Mouse (Mus musculus) forebrain, embryonic 14.5 days (tissue): Measurements from ENCODE around the gene Gm45837. TPM values are rescaled to one million over a fixed set of nuclear protein-coding genes. Genes with fewer than 3 reads are reported as not detected.
A peak's percentile ranks its signal among the peaks of the same experiment; 100 is the strongest.

Experiments used
- ATAC-seq: fragments of 200-750 bp; cut with Nextera tagmentation; 2 replicates; pipeline ENCODE4 v1.8.0; 2017; ENCODE audit warnings: mild to moderate bottlenecking, moderate library complexity
- DNase-seq: peaks from one replicate; pipeline ENCODE4 v3.0.0-alpha.2; 2015; ENCODE audit warnings: low spot score
- H3K27ac ChIP-seq: fragments of 300-500 bp; sonication (generic); 2 replicates; pipeline ENCODE4 v1.5.1; 2014; ENCODE audit warnings: low read depth, mild to moderate bottlenecking, control low read depth, low read length, moderate library complexity
- H3K27me3 ChIP-seq: fragments of 300-500 bp; sonication (generic); replicated peaks from 2 replicates; pipeline ENCODE4 v1.6.1; 2014; ENCODE audit warnings: low read length, control low read depth, mixed read lengths; ENCODE audit not compliant: control insufficient read depth, insufficient read depth
- H3K36me3 ChIP-seq: fragments of 300-500 bp; sonication (generic); 2 replicates; pipeline ENCODE4 v1.6.1; 2014; ENCODE audit warnings: low read length, control low read depth; ENCODE audit not compliant: control insufficient read depth, insufficient read depth
- H3K4me1 ChIP-seq: fragments of 300-500 bp; sonication (generic); 2 replicates; pipeline ENCODE4 v1.6.1; 2014; ENCODE audit warnings: antibody characterized with exemption, low read length, control low read depth; ENCODE audit not compliant: control insufficient read depth, insufficient read depth
- H3K4me2 ChIP-seq: fragments of 300-500 bp; sonication (generic); 2 replicates; pipeline ENCODE4 v1.6.1; 2014; ENCODE audit warnings: mild to moderate bottlenecking, control low read depth, low read length
- H3K4me3 ChIP-seq: fragments of 300-500 bp; sonication (generic); 2 replicates; pipeline ENCODE4 v1.5.1; 2014; ENCODE audit warnings: low read depth, low read length, control low read depth
- H3K9ac ChIP-seq: fragments of 300-500 bp; sonication (generic); 2 replicates; pipeline ENCODE4 v1.6.1; 2014; ENCODE audit warnings: mild to moderate bottlenecking, low read length, control low read depth, moderate library complexity
- H3K9me3 ChIP-seq: fragments of 300-500 bp; sonication (generic); replicated peaks from 2 replicates; pipeline ENCODE4 v1.6.1; 2016; ENCODE audit warnings: low read length, control low read depth, mixed read lengths; ENCODE audit not compliant: control insufficient read depth
- WGBS: fragments of 180-500 bp; shearing (Covaris S2); extraction: QIAGEN DNeasy Blood & Tissue Kit; methylation state at CpG from one replicate; pipeline ENCODE4 v1.1.7; 2014; 5-methylcytosine and 5-hydroxymethylcytosine counted together
- polyA plus RNA-seq: library from polyadenylated mRNA; unstranded; fragments of >200 nt; fragmentation: Nextera tagmentation; extraction: Ambion mirVana; gene quantifications from 2 replicates; pipeline ENCODE4 v1.2.1, GENCODE M21; 2014

Gene Gm45837
- polyA plus RNA-seq, 1 experiment from 2014 or later = not detected

GRCm38 (mm10) chr7:101421529-101421928, 10.8 kb downstream of the Gm45837 start, which contains the start of gene Pde2a:
Pde2a (plus strand) TSS chr7:101421691.
- DNase-seq (peak; percentile 80), ATAC-seq (peak; percentile 77)
- 4% methylated on average over 6 of the region's 6 CpGs for WGBS
- 0 out of 2 replicates have a peak, but pooled peaks cover 3% of the 10 kb centered on the region for H3K27me3 ChIP-seq
- peaks cover 9% of the 10 kb centered on the region; the same call in 1 of the 2 replicates for H3K4me1 ChIP-seq
- peak within 1 kb of the TSS; percentile 46 for H3K4me2 ChIP-seq
- H3K9ac ChIP-seq = peak within 1 kb of the TSS; percentile 45
- H3K9me3 ChIP-seq = no peaks in the 10 kb centered on the region
- H3K36me3 ChIP-seq = no peaks in the 10 kb centered on the region
- peak within 1 kb of the TSS; percentile 28 for H3K4me3 ChIP-seq
- peak within 1 kb of the TSS; percentile 68 for H3K27ac ChIP-seq

DNA sequence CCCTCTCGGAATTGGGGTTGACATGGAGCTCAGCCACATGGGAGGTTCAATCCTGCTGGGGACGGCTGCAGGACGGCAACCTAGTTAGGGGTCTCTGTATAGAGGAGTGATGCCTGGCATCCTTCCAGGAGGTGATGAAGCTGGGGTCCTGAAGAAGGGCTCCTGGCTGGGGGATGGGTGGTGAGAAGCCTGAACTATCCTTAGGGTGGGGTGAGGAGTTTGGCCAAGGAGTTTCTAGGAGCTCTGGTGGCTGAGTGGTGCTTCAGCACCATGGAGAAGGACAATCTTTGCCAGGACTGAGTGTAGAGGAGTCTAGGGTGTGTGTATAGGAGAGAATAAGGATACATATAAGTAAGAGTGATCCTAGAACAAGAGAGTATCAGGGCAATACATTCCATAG, 11.4 kb downstream of the Gm45837 start:
- peak overlapping the region; percentile 28 for H3K4me3 ChIP-seq
- 0 out of 2 replicates have a peak, but pooled peaks cover 3% of the 10 kb centered on the region for H3K27me3 ChIP-seq
- ATAC-seq = peak; percentile 5; the same call in 1 of the 2 replicates
- H3K36me3 ChIP-seq = no peaks in the 10 kb centered on the region
- H3K4me2 ChIP-seq = peak overlapping the region; percentile 46
- H3K9ac ChIP-seq = peak overlapping the region; percentile 45
- no peaks in the 10 kb centered on the region for H3K9me3 ChIP-seq
- peaks cover 9% of the 10 kb centered on the region; the same call in 1 of the 2 replicates for H3K4me1 ChIP-seq
- peak overlapping the region; percentile 68; the same call in 1 of the 2 replicates for H3K27ac ChIP-seq
- no peak for DNase-seq
- WGBS = 7% methylated on average over 3 of the region's 3 CpGs

DNA sequence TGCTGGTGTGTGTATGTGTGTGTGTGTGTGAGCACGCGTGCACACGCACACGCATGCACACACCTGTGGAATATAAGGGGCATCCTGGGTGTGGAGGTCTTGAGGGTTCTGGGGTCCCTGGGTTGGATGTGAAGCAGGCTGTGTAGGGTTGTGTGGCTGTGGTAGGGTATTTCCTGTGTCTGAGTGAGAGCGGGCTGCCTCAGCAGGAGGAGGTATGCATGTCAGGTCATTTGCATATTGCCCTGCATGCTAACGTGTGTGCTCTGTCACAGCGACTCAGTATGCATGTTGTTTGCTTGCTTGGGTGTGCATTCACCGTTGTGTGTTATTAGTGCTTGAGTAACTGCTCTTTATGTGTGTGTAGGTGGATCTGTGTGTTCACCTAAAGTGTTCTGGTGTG, 12.0 kb downstream of the Gm45837 start:
- Histone ChIP-seq H3K4me1 (peaks cover 9% of the 10 kb centered on the region; the same call in 1 of the 2 replicates), H3K36me3 (no peaks in the 10 kb centered on the region), H3K4me2 (peak overlapping the region; percentile 46), H3K9me3 (no peaks in the 10 kb centered on the region), H3K27me3 (0 out of 2 replicates have a peak, but pooled peaks cover 3% of the 10 kb centered on the region), H3K27ac (no peak overlapping the region), H3K9ac (no peak overlapping the region), H3K4me3 (no peak overlapping the region)
- no peak for ATAC-seq
- 75% methylated on average over 8 of the region's 8 CpGs for WGBS
- no peak for DNase-seq

GRCm38 (mm10) chr7:101423970-101424369, 13.3 kb downstream of the Gm45837 start:
- Histone ChIP-seq H3K4me3 (no peak overlapping the region), H3K4me1 (peaks cover 7% of the 10 kb centered on the region; the same call in 1 of the 2 replicates), H3K9ac (no peak overlapping the region), H3K27me3 (0 out of 2 replicates have a peak, but pooled peaks cover 3% of the 10 kb centered on the region), H3K36me3 (no peaks in the 10 kb centered on the region), H3K9me3 (no peaks in the 10 kb centered on the region), H3K4me2 (no peak overlapping the region), H3K27ac (no peak overlapping the region)
- ATAC-seq = peak; percentile 25; the same call in 1 of the 2 replicates
- DNase-seq = peak; percentile 71
- WGBS = 52% methylated on average over 6 of the region's 6 CpGs

DNA sequence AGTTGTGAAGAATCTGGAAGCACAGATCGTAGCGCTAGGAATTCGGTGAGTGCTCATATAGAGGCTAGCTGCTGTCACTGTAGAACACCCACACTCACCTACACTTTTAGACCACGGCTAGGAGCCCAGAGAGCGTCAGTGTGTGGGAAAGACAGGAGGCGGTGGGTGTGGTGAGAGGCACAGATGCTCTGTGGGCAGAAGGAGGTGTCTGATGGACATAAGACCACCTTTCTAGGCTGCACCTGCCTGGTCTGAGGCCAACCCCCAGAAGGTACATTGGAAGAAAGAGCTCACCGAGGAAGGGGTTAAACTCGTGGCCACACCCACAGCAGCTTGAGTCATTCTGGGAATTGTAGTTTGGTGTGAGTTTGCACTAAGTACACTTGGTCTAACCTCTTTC, 16.0 kb downstream of the Gm45837 start:
- 0 out of 2 replicates have a peak, but pooled peaks have one; percentile 8 for ATAC-seq
- no peak overlapping the region for H3K4me3 ChIP-seq
- no peak overlapping the region for H3K9ac ChIP-seq
- no peak overlapping the region for H3K27ac ChIP-seq
- no peaks in the 10 kb centered on the region for H3K36me3 ChIP-seq
- H3K4me2 ChIP-seq = no peak overlapping the region
- WGBS = 70% methylated on average over 8 of the region's 8 CpGs
- H3K27me3 ChIP-seq = no peaks in the 10 kb centered on the region
- H3K4me1 ChIP-seq = peaks cover 4% of the 10 kb centered on the region; the same call in 1 of the 2 replicates
- no peaks in the 10 kb centered on the region for H3K9me3 ChIP-seq
- peak; percentile 38 for DNase-seq

GRCm38 (mm10) chr7:101427736-101428135, 17.1 kb downstream of the Gm45837 start:
- no peak overlapping the region for H3K4me3 ChIP-seq
- ATAC-seq = no peak
- H3K27ac ChIP-seq = no peak overlapping the region
- WGBS = 13% methylated on average over 2 of the region's 2 CpGs
- no peak for DNase-seq
- H3K4me1 ChIP-seq = peaks cover 4% of the 10 kb centered on the region; the same call in 1 of the 2 replicates
- H3K4me2 ChIP-seq = no peak overlapping the region
- H3K36me3 ChIP-seq = no peaks in the 10 kb centered on the region
- H3K27me3 ChIP-seq = no peaks in the 10 kb centered on the region
- H3K9me3 ChIP-seq = no peaks in the 10 kb centered on the region
- no peak overlapping the region for H3K9ac ChIP-seq

GRCm38 (mm10) chr7:101435038-101435437, 24.4 kb downstream of the Gm45837 start:
- peak; percentile 54 for DNase-seq
- H3K27me3 ChIP-seq = no peaks in the 10 kb centered on the region
- 23% methylated on average over 6 of the region's 6 CpGs for WGBS
- no peaks in the 10 kb centered on the region for H3K4me1 ChIP-seq
- peak; percentile 72; the same call in 1 of the 2 replicates for ATAC-seq
- H3K4me2 ChIP-seq = no peak overlapping the region
- H3K4me3 ChIP-seq = no peak overlapping the region
- H3K9ac ChIP-seq = no peak overlapping the region
- no peak overlapping the region for H3K27ac ChIP-seq
- H3K9me3 ChIP-seq = no peaks in the 10 kb centered on the region
- no peaks in the 10 kb centered on the region for H3K36me3 ChIP-seq

GRCm38 (mm10) chr7:101437876-101438275, 27.2 kb downstream of the Gm45837 start:
- H3K4me1 ChIP-seq = no peaks in the 10 kb centered on the region
- no peak for ATAC-seq
- WGBS = 38% methylated on average over 1 of the region's 1 CpGs
- no peak overlapping the region for H3K9ac ChIP-seq
- H3K4me3 ChIP-seq = no peak overlapping the region
- H3K4me2 ChIP-seq = no peak overlapping the region
- H3K27me3 ChIP-seq = no peaks in the 10 kb centered on the region
- H3K27ac ChIP-seq = no peak overlapping the region
- H3K36me3 ChIP-seq = no peaks in the 10 kb centered on the region
- H3K9me3 ChIP-seq = no peaks in the 10 kb centered on the region
- DNase-seq = no peak

DNA sequence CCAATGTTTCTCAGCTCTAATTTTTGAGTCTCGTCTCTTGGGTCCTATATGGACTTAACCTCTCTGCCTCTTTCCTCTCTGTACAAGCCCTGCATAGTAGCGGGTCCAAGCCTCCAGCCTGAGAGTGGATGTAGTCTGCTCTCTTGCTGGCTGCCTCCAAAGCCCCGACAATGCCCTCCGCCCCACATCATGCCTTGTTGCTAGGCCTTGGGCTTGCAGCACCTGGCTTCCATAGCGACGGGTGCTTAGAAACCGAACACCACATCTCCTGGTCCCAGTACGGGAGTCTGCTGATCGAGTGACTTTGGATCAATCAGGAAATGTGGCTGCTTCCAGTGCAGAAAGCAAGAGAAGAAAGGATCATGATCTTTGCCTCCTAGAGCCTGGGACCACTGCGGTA, 32.4 kb downstream of the Gm45837 start:
- Histone ChIP-seq H3K36me3 (no peaks in the 10 kb centered on the region), H3K27me3 (no peaks in the 10 kb centered on the region), H3K27ac (no peak overlapping the region; the same call in 1 of the 2 replicates), H3K9ac (no peak overlapping the region), H3K4me2 (no peak overlapping the region), H3K4me3 (no peak overlapping the region), H3K9me3 (no peaks in the 10 kb centered on the region), H3K4me1 (no peaks in the 10 kb centered on the region)
- ATAC-seq = no peak
- WGBS = 60% methylated on average over 10 of the region's 10 CpGs
- no peak for DNase-seq
